Mouse (Mus musculus) lung, adult 2 months (tissue): ENCODE measurements around the gene Tjp2.

Source experiments
- CTCF ChIP-seq: fragments of 200-500 bp; IDR thresholded peaks from 2 replicates; pipeline ENCODE4 v1.5.1; 2011; ENCODE audit warnings: mild to moderate bottlenecking, low read length, control low read depth; ENCODE audit not compliant: insufficient read depth
- POLR2A ChIP-seq: fragments of 200-500 bp; IDR thresholded peaks from 2 replicates; pipeline ENCODE4 v1.6.1; 2011; ENCODE audit warnings: low read depth, mild to moderate bottlenecking, control low read depth, low read length, borderline replicate concordance; ENCODE audit errors: extremely low read depth

DNA sequence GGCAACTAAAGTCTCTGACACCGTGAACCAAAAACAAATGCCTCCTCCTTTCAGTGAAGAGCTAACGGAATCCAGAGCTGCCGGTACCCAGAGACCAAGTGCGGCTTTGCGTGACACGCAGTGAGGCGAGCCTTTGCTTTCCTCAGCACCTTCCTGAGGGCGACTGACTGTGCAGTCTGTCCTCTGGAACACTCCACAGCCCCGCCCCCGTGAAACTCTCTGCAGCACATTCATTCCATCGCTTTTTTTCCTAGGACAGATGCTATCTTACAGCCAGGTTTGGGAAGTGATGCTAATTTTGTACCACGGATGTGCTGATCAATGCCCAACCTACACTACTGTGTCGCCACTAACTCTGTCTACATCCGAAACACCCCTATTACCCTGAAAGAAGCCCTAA is 37.9 kb upstream of the Tjp2 start:
- TF ChIP-seq CTCF (no peak), POLR2A (no peak)
